Mouse (Mus musculus) urinary bladder, adult 2 months (tissue): ENCODE results near the gene Tgds. TPM values are rescaled to one million over a fixed set of nuclear protein-coding genes. Genes with fewer than 3 reads are reported as not detected.

ENCODE experiments used
- polyA plus RNA-seq: library from polyadenylated mRNA; depleted of rRNA; stranded (reverse); fragments of >200 nt; gene quantifications from 2 replicates; pipeline ENCODE4 v1.2.3, GENCODE M21; 2012; rRNA removed

Gene Tgds
- polyA plus RNA-seq, 1 experiment: 19.9 TPM

Other genes starting within 250 kb of the Tgds start
- gene Dct, start 80.5 kb downstream of the Tgds start, polyA plus RNA-seq: 0.62 and 0.72 TPM in 2 replicates
- 30.0 and 38.9 TPM in 2 replicates for gene Gpr180, start 4.4 kb upstream of the Tgds start, polyA plus RNA-seq
- gene Sox21, start 104.3 kb upstream of the Tgds start, polyA plus RNA-seq: 0.06 and 0.07 TPM in 2 replicates
- not detected in 2 replicates for gene Gm9376, start 134.2 kb upstream of the Tgds start, polyA plus RNA-seq